Mouse (Mus musculus) adrenal gland, postnatal 14 days (tissue): ENCODE measurements around the gene 6430548M08Rik. TPM values are rescaled to one million over a fixed set of nuclear protein-coding genes. Genes with fewer than 3 reads are reported as not detected.

Source experiments
- total RNA-seq: library from RNA; stranded (reverse); gene quantifications from 2 replicates; pipeline ENCODE4 v1.2.3, GENCODE M21; 2021

The 6430548M08Rik gene
- total RNA-seq, 1 experiment from 2014 or later = 58.4 TPM

Other genes with a start within 250 kb of the 6430548M08Rik start
- 103 and 109 TPM in 2 replicates for gene Usp10, start 203.8 kb upstream of the 6430548M08Rik start, total RNA-seq
- gene Gm20388, start 203.3 kb upstream of the 6430548M08Rik start, total RNA-seq = 4.6 and 17.6 TPM in 2 replicates
- 6.9 and 8.3 TPM in 2 replicates for gene Crispld2, start 121.7 kb upstream of the 6430548M08Rik start, total RNA-seq
- gene Zdhhc7, start 12.7 kb upstream of the 6430548M08Rik start, total RNA-seq = 45.3 and 48.1 TPM in 2 replicates
- 1.0 and 1.1 TPM in 2 replicates for gene Fam92b, start 63.3 kb downstream of the 6430548M08Rik start, total RNA-seq
- 29.9 and 33.9 TPM in 2 replicates for gene Gse1, start 114.3 kb downstream of the 6430548M08Rik start, total RNA-seq